Mouse (Mus musculus): ENCODE measurements around the gene Iscu. TPM values are rescaled to one million over a fixed set of nuclear protein-coding genes. Genes with fewer than 3 reads are reported as not detected.

Gene Iscu
- polyA plus RNA-seq, 2 experiments, result 85.4 to 102 TPM

DNA sequence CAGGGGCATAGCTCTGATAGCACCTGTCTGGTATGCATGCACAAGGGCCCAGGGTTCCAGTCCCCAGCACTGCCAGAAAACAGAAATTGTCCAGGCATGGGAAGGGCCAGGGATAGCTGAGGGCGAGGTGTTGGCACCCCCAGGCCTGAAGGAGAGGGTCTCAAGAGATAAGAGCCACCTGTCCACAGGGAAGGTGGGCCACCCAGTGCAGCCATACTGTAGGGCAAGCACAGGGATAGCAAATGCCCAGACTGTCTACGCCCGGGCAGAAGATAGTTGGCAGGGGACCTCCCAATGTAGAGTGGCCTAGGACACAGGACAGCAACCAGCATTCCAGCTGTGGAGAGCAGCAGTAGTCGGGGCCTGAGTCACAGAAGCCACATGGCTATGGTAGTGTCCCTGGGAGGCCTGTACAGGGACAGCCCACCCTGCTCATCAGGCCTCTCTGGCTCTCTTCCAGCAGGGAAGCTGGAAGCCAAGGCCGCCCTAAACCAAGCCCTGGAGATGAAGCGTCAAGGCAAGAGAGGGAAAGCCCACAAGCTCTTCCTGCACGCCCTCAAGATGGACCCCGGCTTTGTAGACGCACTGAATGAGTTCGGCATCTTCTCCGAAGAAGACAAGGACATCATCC is 34.8 kb upstream of the Iscu start:
- Histone ChIP-seq H3K9ac (ENCODE audit: low read depth, low read length, severe bottlenecking) (no peak overlapping the region), H3K27ac (replicated peaks; ENCODE audit: low read depth, low read length) (no peak overlapping the region), H3K9me3 (ENCODE audit: control insufficient read depth, low read length) (no peaks in the 10 kb centered on the region), H3K4me1 (ENCODE audit: control insufficient read depth, insufficient read depth, low read length) (peaks cover 13% of the 10 kb centered on the region), H3K4me2 (replicated peaks; ENCODE audit: low read depth, low read length, severe bottlenecking) (no peak overlapping the region), H3K36me3 (ENCODE audit: control insufficient read depth, insufficient read depth, low read length) (peaks cover 56% of the 10 kb centered on the region), H3K27me3 (ENCODE audit: control insufficient read depth, insufficient read depth, low read length) (no peaks in the 10 kb centered on the region), H3K4me3 (replicated peaks; ENCODE audit: low read length) (no peak overlapping the region)
- no peak for TF ChIP-seq POLR2A (IDR thresholded peaks at IDR 0.05; ENCODE audit: borderline replicate concordance, extremely low read depth, insufficient read depth, insufficient read length)
- 92% methylated on average over 11 of the region's 11 CpGs for WGBS
- DNase-seq (ENCODE audit: low spot score) (no peak), ATAC-seq (ENCODE audit: low FRiP score, low read depth) (no peak)

DNA sequence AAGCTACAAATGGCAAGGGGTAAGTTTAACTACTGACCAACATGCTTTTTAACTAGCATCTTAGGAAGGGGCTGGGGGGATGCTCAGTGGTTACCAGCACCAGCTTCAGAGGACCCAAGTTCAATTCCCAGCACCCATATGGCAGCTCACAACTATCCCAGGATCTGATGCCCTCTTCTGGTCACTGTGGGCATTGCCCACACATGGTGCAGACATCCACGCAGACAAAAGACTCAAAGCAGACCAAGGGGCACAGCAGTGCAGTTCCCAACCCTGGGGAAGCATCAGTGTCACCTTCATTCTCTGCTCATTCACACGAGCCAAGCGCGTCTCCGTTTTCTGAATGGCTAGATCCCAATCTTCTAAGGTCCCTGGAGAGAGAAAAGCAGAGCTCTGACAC is 24.9 kb upstream of the Iscu start:
- WGBS, result 92% methylated on average over 5 of the region's 5 CpGs
- no peak for TF ChIP-seq POLR2A (IDR thresholded peaks at IDR 0.05; ENCODE audit: borderline replicate concordance, extremely low read depth, insufficient read depth, insufficient read length)
- H3K9me3 ChIP-seq (ENCODE audit: control insufficient read depth, low read length), result no peaks in the 10 kb centered on the region
- no peak for DNase-seq (ENCODE audit: low spot score)
- H3K4me1 ChIP-seq (ENCODE audit: control insufficient read depth, insufficient read depth, low read length), result no peaks in the 10 kb centered on the region
- peaks cover 100% of the 10 kb centered on the region for H3K36me3 ChIP-seq (ENCODE audit: control insufficient read depth, insufficient read depth, low read length)
- H3K4me3 ChIP-seq (replicated peaks; ENCODE audit: low read length), result no peak overlapping the region
- ATAC-seq (ENCODE audit: low FRiP score, low read depth), result no peak
- H3K27me3 ChIP-seq (ENCODE audit: control insufficient read depth, insufficient read depth, low read length), result no peaks in the 10 kb centered on the region
- H3K27ac ChIP-seq (replicated peaks; ENCODE audit: low read depth, low read length), result no peak overlapping the region
- no peak overlapping the region for H3K4me2 ChIP-seq (replicated peaks; ENCODE audit: low read depth, low read length, severe bottlenecking)
- no peak overlapping the region for H3K9ac ChIP-seq (ENCODE audit: low read depth, low read length, severe bottlenecking)

DNA sequence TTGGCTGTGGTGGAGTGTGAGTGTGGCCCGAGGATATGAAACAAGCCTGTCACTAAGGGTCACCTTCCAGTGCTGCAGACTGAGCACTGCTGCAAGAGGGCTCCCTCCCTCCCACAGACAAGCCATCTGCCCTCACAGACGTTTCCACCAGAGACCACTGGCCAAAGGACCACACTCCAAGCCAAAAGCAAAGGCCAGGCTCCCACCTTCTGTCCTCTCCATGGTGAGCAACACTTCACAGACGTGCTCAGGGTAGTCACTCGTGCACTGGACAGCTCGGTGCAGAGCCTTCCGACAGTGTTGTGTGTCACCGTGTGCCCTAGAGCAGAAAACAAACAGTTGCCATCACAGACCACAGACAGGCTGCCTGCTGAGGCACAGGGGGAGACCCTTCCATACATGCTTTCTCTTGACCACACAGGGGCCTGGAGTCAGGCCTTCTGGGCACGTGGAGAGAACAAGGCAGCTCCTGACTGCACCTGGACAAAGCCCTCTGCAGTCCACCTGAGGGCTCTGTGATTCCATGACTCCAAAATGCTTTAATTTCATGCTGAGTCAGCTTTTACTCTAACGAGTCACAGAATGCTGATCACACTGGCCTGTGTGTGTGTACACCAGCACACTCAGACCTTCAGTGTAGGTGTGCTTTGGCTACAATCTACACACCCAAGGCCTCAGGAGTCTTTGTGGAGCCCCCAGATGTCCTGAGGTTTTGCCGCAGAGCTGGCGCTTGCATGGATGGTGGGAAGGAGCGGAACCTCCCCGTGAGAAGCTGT is 23.8 kb upstream of the Iscu start:
- Histone ChIP-seq H3K9me3 (ENCODE audit: control insufficient read depth, low read length) (no peaks in the 10 kb centered on the region), H3K27ac (replicated peaks; ENCODE audit: low read depth, low read length) (no peak overlapping the region), H3K4me2 (replicated peaks; ENCODE audit: low read depth, low read length, severe bottlenecking) (no peak overlapping the region), H3K27me3 (ENCODE audit: control insufficient read depth, insufficient read depth, low read length) (no peaks in the 10 kb centered on the region), H3K36me3 (ENCODE audit: control insufficient read depth, insufficient read depth, low read length) (peaks cover 100% of the 10 kb centered on the region), H3K9ac (ENCODE audit: low read depth, low read length, severe bottlenecking) (no peak overlapping the region), H3K4me3 (replicated peaks; ENCODE audit: low read length) (no peak overlapping the region), H3K4me1 (ENCODE audit: control insufficient read depth, insufficient read depth, low read length) (no peaks in the 10 kb centered on the region)
- ATAC-seq (ENCODE audit: low FRiP score, low read depth) (no peak), DNase-seq (ENCODE audit: low spot score) (no peak)
- no peak for TF ChIP-seq POLR2A (IDR thresholded peaks at IDR 0.05; ENCODE audit: borderline replicate concordance, extremely low read depth, insufficient read depth, insufficient read length)
- 95% methylated on average over 13 of the region's 13 CpGs for WGBS

DNA sequence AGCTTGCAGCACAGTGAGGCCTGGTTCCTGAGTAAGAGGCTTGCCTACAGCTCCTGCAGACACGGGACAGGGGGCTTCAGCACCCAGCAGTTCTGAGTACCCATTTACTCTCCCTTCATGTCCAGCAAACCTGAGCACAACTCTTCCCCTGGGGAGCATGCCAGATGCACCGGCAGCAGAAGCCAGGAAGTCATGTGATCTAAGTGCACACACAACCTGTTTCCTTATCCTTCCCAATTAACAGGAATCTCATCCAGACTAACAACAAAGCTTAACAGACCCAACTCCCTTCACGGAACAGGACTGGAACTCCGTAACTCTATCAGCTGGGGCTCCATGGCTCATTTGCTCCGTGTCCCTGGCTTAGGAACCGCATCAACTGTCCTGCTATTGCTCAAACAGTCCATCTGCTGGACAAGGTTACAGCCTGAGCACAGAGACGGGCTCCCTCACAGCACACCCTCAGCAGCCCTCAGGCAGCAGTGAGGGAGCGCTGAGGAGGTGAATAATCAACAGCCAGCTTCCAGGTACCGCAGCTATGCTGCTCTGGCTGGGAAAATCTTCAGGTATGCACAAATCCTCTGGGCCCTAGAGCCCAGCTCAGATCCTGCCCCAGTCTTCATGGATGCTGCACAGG is 20.9 kb upstream of the Iscu start:
- H3K4me1 ChIP-seq (ENCODE audit: control insufficient read depth, insufficient read depth, low read length), result no peaks in the 10 kb centered on the region
- H3K4me2 ChIP-seq (replicated peaks; ENCODE audit: low read depth, low read length, severe bottlenecking), result no peak overlapping the region
- H3K9ac ChIP-seq (ENCODE audit: low read depth, low read length, severe bottlenecking), result no peak overlapping the region
- peaks cover 100% of the 10 kb centered on the region for H3K36me3 ChIP-seq (ENCODE audit: control insufficient read depth, insufficient read depth, low read length)
- no peaks in the 10 kb centered on the region for H3K9me3 ChIP-seq (ENCODE audit: control insufficient read depth, low read length)
- WGBS, result 82% methylated on average over 9 of the region's 9 CpGs
- no peaks in the 10 kb centered on the region for H3K27me3 ChIP-seq (ENCODE audit: control insufficient read depth, insufficient read depth, low read length)
- H3K27ac ChIP-seq (replicated peaks; ENCODE audit: low read depth, low read length), result no peak overlapping the region
- DNase-seq (ENCODE audit: low spot score) (no peak), ATAC-seq (ENCODE audit: low FRiP score, low read depth) (no peak)
- no peak overlapping the region for H3K4me3 ChIP-seq (replicated peaks; ENCODE audit: low read length)
- no peak for TF ChIP-seq POLR2A (IDR thresholded peaks at IDR 0.05; ENCODE audit: borderline replicate concordance, extremely low read depth, insufficient read depth, insufficient read length)

DNA sequence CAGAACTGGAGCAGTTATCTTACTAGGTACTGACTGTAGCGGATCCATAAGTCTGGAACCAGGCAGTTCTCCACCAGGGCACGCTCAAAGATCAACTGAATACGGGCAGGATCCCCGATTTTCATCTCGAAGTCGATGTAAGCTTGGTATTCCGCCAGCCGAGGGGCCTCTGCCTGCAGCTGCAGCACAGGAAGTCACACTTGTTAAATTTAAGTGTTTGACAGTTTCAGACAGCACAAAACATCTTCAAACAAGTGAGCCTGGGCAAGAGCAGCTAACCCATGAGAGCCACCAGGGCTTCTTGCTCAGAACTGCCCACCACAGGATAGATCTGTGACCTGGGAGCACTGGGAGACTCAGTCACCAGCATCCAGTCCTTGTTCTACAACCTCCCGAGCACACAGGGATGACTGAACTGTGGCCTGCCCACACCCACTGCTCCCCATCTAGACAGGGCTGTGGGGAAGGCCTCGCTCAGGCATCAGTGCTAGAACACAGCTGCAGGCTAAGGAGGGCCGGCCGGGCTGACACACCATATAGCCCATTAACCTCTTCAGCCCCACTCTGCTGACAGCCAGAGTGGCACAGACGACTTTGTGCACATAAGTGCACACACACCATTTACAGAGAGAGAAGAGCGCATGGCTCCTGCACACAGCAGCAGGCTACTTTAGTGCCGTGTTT is 17.1 kb upstream of the Iscu start:
- ATAC-seq (ENCODE audit: low FRiP score, low read depth) (no peak), DNase-seq (ENCODE audit: low spot score) (no peak)
- no peak overlapping the region for H3K9ac ChIP-seq (ENCODE audit: low read depth, low read length, severe bottlenecking)
- H3K4me3 ChIP-seq (replicated peaks; ENCODE audit: low read length), result no peak overlapping the region
- 87% methylated on average over 15 of the region's 15 CpGs for WGBS
- no peaks in the 10 kb centered on the region for H3K9me3 ChIP-seq (ENCODE audit: control insufficient read depth, low read length)
- no peaks in the 10 kb centered on the region for H3K27me3 ChIP-seq (ENCODE audit: control insufficient read depth, insufficient read depth, low read length)
- H3K4me1 ChIP-seq (ENCODE audit: control insufficient read depth, insufficient read depth, low read length), result no peaks in the 10 kb centered on the region
- H3K36me3 ChIP-seq (ENCODE audit: control insufficient read depth, insufficient read depth, low read length), result peaks cover 99% of the 10 kb centered on the region
- H3K27ac ChIP-seq (replicated peaks; ENCODE audit: low read depth, low read length), result no peak overlapping the region
- no peak overlapping the region for H3K4me2 ChIP-seq (replicated peaks; ENCODE audit: low read depth, low read length, severe bottlenecking)
- no peak for TF ChIP-seq POLR2A (IDR thresholded peaks at IDR 0.05; ENCODE audit: borderline replicate concordance, extremely low read depth, insufficient read depth, insufficient read length)
